Mouse (Mus musculus) liver, embryonic 15.5 days (tissue): ENCODE results near the gene Ercc5. TPM values are rescaled to one million over a fixed set of nuclear protein-coding genes. Genes with fewer than 3 reads are reported as not detected.

Experiments used
- ATAC-seq: fragments of 200-750 bp; cut with Nextera tagmentation; 2 replicates; pipeline ENCODE4 v1.8.0; 2017; ENCODE audit warnings: moderate number of reproducible peaks, mild to moderate bottlenecking, moderate library complexity; ENCODE audit not compliant: insufficient read depth
- H3K27ac ChIP-seq: fragments of 300-500 bp; sonication (generic); replicated peaks from 2 replicates; pipeline ENCODE4 v1.5.1; 2015; ENCODE audit warnings: mild to moderate bottlenecking, inconsistent platforms
- H3K27me3 ChIP-seq: fragments of 300-500 bp; sonication (generic); 2 replicates; pipeline ENCODE4 v1.6.1; 2015; ENCODE audit warnings: mild to moderate bottlenecking, inconsistent platforms
- H3K36me3 ChIP-seq: fragments of 300-500 bp; sonication (generic); replicated peaks from 2 replicates; pipeline ENCODE4 v1.6.1; 2015; ENCODE audit warnings: moderate library complexity, mild to moderate bottlenecking, inconsistent platforms
- H3K4me1 ChIP-seq: fragments of 300-500 bp; sonication (generic); replicated peaks from 2 replicates; pipeline ENCODE4 v1.6.1; 2015; ENCODE audit warnings: inconsistent platforms
- H3K4me2 ChIP-seq: fragments of 300-500 bp; sonication (generic); 2 replicates; pipeline ENCODE4 v1.6.1; 2015; ENCODE audit warnings: moderate library complexity, mild to moderate bottlenecking, inconsistent platforms
- H3K4me3 ChIP-seq: fragments of 300-500 bp; sonication (generic); replicated peaks from 2 replicates; pipeline ENCODE4 v1.5.1; 2015; ENCODE audit warnings: mild to moderate bottlenecking, inconsistent platforms
- H3K9ac ChIP-seq: fragments of 300-500 bp; sonication (generic); 2 replicates; pipeline ENCODE4 v1.6.1; 2015; ENCODE audit warnings: moderate library complexity, mild to moderate bottlenecking, inconsistent platforms
- H3K9me3 ChIP-seq: fragments of 300-500 bp; sonication (generic); replicated peaks from 2 replicates; pipeline ENCODE4 v1.6.1; 2016; ENCODE audit warnings: inconsistent platforms
- WGBS: fragments of 180-500 bp; shearing (Covaris S2); methylation state at CpG from one replicate; pipeline ENCODE4 v1.1.7; 2015; ENCODE audit warnings: mixed read lengths; ENCODE audit not compliant: insufficient replicate concordance; 5-methylcytosine and 5-hydroxymethylcytosine counted together
- polyA plus RNA-seq: library from polyadenylated mRNA; unstranded; fragments of >200 nt; fragmentation: Nextera tagmentation; extraction: Ambion mirVana; gene quantifications from 2 replicates; pipeline ENCODE4 v1.2.1, GENCODE M21; 2015

Ercc5 gene
- polyA plus RNA-seq, 1 experiment from 2014 or later = 4.8 TPM

- WGBS = 71% methylated on average over 4 of the region's 4 CpGs
- Histone ChIP-seq H3K27ac (no peak overlapping the region), H3K9me3 (no peaks in the 10 kb centered on the region)
Observed at GRCm38 (mm10) chr1:44125590-44125989, 22.0 kb upstream of the Ercc5 start.

GRCm38 (mm10) chr1:44129929-44130581, 17.5 kb upstream of the Ercc5 start:
- no peak overlapping the region for H3K27ac ChIP-seq
- no peak for ATAC-seq
- 50% methylated on average over 4 of the region's 4 CpGs for WGBS
- no peaks in the 10 kb centered on the region for H3K4me1 ChIP-seq
- no peak overlapping the region for H3K9ac ChIP-seq
- H3K4me2 ChIP-seq = no peak overlapping the region
- H3K36me3 ChIP-seq = 0 out of 2 replicates have a peak, but pooled peaks cover 3% of the 10 kb centered on the region
- no peaks in the 10 kb centered on the region for H3K27me3 ChIP-seq
- H3K9me3 ChIP-seq = no peaks in the 10 kb centered on the region
- H3K4me3 ChIP-seq = no peak overlapping the region

More at GRCm38 (mm10) chr1:44125590-44125989, 22.0 kb upstream of the Ercc5 start:
- Histone ChIP-seq H3K27me3 (no peaks in the 10 kb centered on the region), H3K9ac (no peak overlapping the region), H3K4me2 (no peak overlapping the region), H3K4me1 (no peaks in the 10 kb centered on the region), H3K4me3 (no peak overlapping the region), H3K36me3 (0 out of 2 replicates have a peak, but pooled peaks cover 3% of the 10 kb centered on the region)
- no peak for ATAC-seq

GRCm38 (mm10) chr1:44140232-44140631, 7.3 kb upstream of the Ercc5 start:
- no peak overlapping the region for H3K4me2 ChIP-seq
- WGBS = 58% methylated on average over 4 of the region's 4 CpGs
- no peak for ATAC-seq

GRCm38 (mm10) chr1:44142747-44143146, 4.8 kb upstream of the Ercc5 start:
- H3K36me3 ChIP-seq = peaks cover 7% of the 10 kb centered on the region; the same call in 1 of the 2 replicates
- no peaks in the 10 kb centered on the region for H3K9me3 ChIP-seq
- no peak overlapping the region for H3K4me3 ChIP-seq
- no peak overlapping the region for H3K9ac ChIP-seq
- WGBS = 68% methylated on average over 5 of the region's 5 CpGs
- H3K27ac ChIP-seq = no peak overlapping the region
- ATAC-seq = no peak
- H3K4me2 ChIP-seq = no peak overlapping the region
- H3K27me3 ChIP-seq = no peaks in the 10 kb centered on the region
- H3K4me1 ChIP-seq = peaks cover 10% of the 10 kb centered on the region

More at GRCm38 (mm10) chr1:44140232-44140631, 7.3 kb upstream of the Ercc5 start:
- Histone ChIP-seq H3K27me3 (no peaks in the 10 kb centered on the region), H3K36me3 (peaks cover 10% of the 10 kb centered on the region), H3K9ac (no peak overlapping the region), H3K4me1 (no peaks in the 10 kb centered on the region), H3K4me3 (no peak overlapping the region), H3K9me3 (no peaks in the 10 kb centered on the region), H3K27ac (no peak overlapping the region)

GRCm38 (mm10) chr1:44148706-44149105, 1.2 kb downstream of the Ercc5 start:
- Histone ChIP-seq H3K4me2 (peak overlapping the region; percentile 89), H3K4me3 (peak overlapping the region; percentile 95), H3K9ac (peak overlapping the region; percentile 89; the same call in 1 of the 2 replicates), H3K4me1 (peaks cover 18% of the 10 kb centered on the region), H3K27ac (peak overlapping the region; percentile 88; the same call in 1 of the 2 replicates), H3K9me3 (no peaks in the 10 kb centered on the region), H3K36me3 (no peaks in the 10 kb centered on the region), H3K27me3 (no peaks in the 10 kb centered on the region)
- no peak for ATAC-seq
- 39% methylated on average over 6 of the region's 6 CpGs for WGBS

GRCm38 (mm10) chr1:44155287-44155686, 7.7 kb downstream of the Ercc5 start:
- 79% methylated on average over 4 of the region's 4 CpGs for WGBS
- H3K4me2 ChIP-seq = no peak overlapping the region
- peaks cover 18% of the 10 kb centered on the region for H3K36me3 ChIP-seq
- no peak for ATAC-seq
- H3K9me3 ChIP-seq = no peaks in the 10 kb centered on the region
- no peak overlapping the region for H3K27ac ChIP-seq
- no peaks in the 10 kb centered on the region for H3K27me3 ChIP-seq
- no peak overlapping the region for H3K4me3 ChIP-seq
- H3K9ac ChIP-seq = no peak overlapping the region
- no peaks in the 10 kb centered on the region for H3K4me1 ChIP-seq

- Histone ChIP-seq H3K9me3 (no peaks in the 10 kb centered on the region), H3K4me2 (no peak overlapping the region), H3K36me3 (peaks cover 37% of the 10 kb centered on the region), H3K27me3 (no peaks in the 10 kb centered on the region), H3K27ac (no peak overlapping the region), H3K4me1 (no peaks in the 10 kb centered on the region), H3K4me3 (no peak overlapping the region), H3K9ac (no peak overlapping the region)
- WGBS = 55% methylated on average over 6 of the region's 6 CpGs
- ATAC-seq = no peak
Observed at GRCm38 (mm10) chr1:44158317-44158716, 10.8 kb downstream of the Ercc5 start.

GRCm38 (mm10) chr1:44161818-44162217, 14.3 kb downstream of the Ercc5 start:
- no peak overlapping the region for H3K27ac ChIP-seq
- peaks cover 52% of the 10 kb centered on the region for H3K36me3 ChIP-seq
- H3K4me2 ChIP-seq = no peak overlapping the region
- no peaks in the 10 kb centered on the region for H3K4me1 ChIP-seq
- no peak for ATAC-seq
- no peak overlapping the region for H3K9ac ChIP-seq
- H3K27me3 ChIP-seq = no peaks in the 10 kb centered on the region
- no peaks in the 10 kb centered on the region for H3K9me3 ChIP-seq
- no peak overlapping the region for H3K4me3 ChIP-seq
- WGBS = 82% methylated on average over 6 of the region's 6 CpGs

GRCm38 (mm10) chr1:44162389-44162788, 14.8 kb downstream of the Ercc5 start:
- Histone ChIP-seq H3K4me2 (no peak overlapping the region), H3K4me3 (no peak overlapping the region), H3K36me3 (peaks cover 57% of the 10 kb centered on the region), H3K4me1 (no peaks in the 10 kb centered on the region), H3K27me3 (no peaks in the 10 kb centered on the region), H3K9ac (no peak overlapping the region), H3K9me3 (no peaks in the 10 kb centered on the region), H3K27ac (no peak overlapping the region)
- no peak for ATAC-seq
- WGBS = 79% methylated on average over 5 of the region's 5 CpGs

- WGBS = 72% methylated on average over 3 of the region's 3 CpGs
- H3K36me3 ChIP-seq = peaks cover 46% of the 10 kb centered on the region
- no peaks in the 10 kb centered on the region for H3K4me1 ChIP-seq
- no peak overlapping the region for H3K9ac ChIP-seq
- no peak overlapping the region for H3K4me2 ChIP-seq
- H3K9me3 ChIP-seq = no peaks in the 10 kb centered on the region
- H3K4me3 ChIP-seq = no peak overlapping the region
- no peak for ATAC-seq
- H3K27me3 ChIP-seq = no peaks in the 10 kb centered on the region
- no peak overlapping the region for H3K27ac ChIP-seq
Observed at GRCm38 (mm10) chr1:44167859-44168383, 20.4 kb downstream of the Ercc5 start.

GRCm38 (mm10) chr1:44172656-44173055, 25.1 kb downstream of the Ercc5 start:
- H3K4me2 ChIP-seq = no peak overlapping the region

More at GRCm38 (mm10) chr1:44172656-44173055, 25.1 kb downstream of the Ercc5 start:
- H3K9me3 ChIP-seq = no peaks in the 10 kb centered on the region
- ATAC-seq = no peak
- H3K36me3 ChIP-seq = peaks cover 46% of the 10 kb centered on the region
- H3K4me1 ChIP-seq = no peaks in the 10 kb centered on the region
- no peak overlapping the region for H3K4me3 ChIP-seq
- no peaks in the 10 kb centered on the region for H3K27me3 ChIP-seq
- no peak overlapping the region for H3K9ac ChIP-seq
- no peak overlapping the region for H3K27ac ChIP-seq
- 75% methylated on average over 4 of the region's 4 CpGs for WGBS
